25 mouse cellular contexts compared by ENCODE assay signal in genomic region chr7:141928642-141929041, GRCm38 (mm10). TPM values are rescaled to one million over a fixed set of nuclear protein-coding genes. Genes with fewer than 3 reads are reported as not detected.
DNase-seq lines count a peak whose midpoint lies in the region; ATAC-seq and TF ChIP-seq lines count a peak whose summit lies in the region.
"Had no signal": no experiment of that assay in that cellular context is flagged by ENCODE, and none has a peak within 500 bp of the region (broad histone marks: within the 10 kb centered on the region; RNA-seq: fewer than 3 reads in every experiment).

No protein-coding gene starts in this region.

- H3K9me3 ChIP-seq in stomach, postnatal 0 days (ENCODE audit: control insufficient read depth, low read length) = no peaks in the 10 kb centered on the region
- H3K9me3 ChIP-seq: G1E; midbrain, embryonic 13.5 days; stomach, embryonic 15.5 days had no signal

- 65% methylated on average over 10 of the region's 10 CpGs for WGBS in stomach, postnatal 0 days

- no peak overlapping the region for H3K9ac ChIP-seq in stomach, postnatal 0 days (ENCODE audit: low read length)
- H3K9ac ChIP-seq: midbrain, embryonic 13.5 days; stomach, embryonic 15.5 days had no signal

- peak; percentile 95 for ATAC-seq in frontal cortex, adult (ENCODE audit: low TSS enrichment)
- no peak for ATAC-seq in stomach, postnatal 0 days (ENCODE audit: low FRiP score, low TSS enrichment)
- ATAC-seq: activated CD4-positive, CD25-positive, alpha-beta regulatory T cell, adult 4 months; forebrain, embryonic 16.5 days; hindbrain, embryonic 16.5 days; intestine, postnatal 0 days; lung, postnatal 0 days; midbrain, embryonic 13.5 days had no signal

- H3K4me2 ChIP-seq in stomach, postnatal 0 days (replicated peaks; ENCODE audit: low read depth) = no peak overlapping the region
- H3K4me2 ChIP-seq: midbrain, embryonic 13.5 days; stomach, embryonic 15.5 days had no signal

- H3K4me1 ChIP-seq in stomach, postnatal 0 days (replicated peaks; ENCODE audit: control insufficient read depth, insufficient read depth) = no peaks in the 10 kb centered on the region
- H3K4me1 ChIP-seq: midbrain, embryonic 13.5 days; stomach, embryonic 15.5 days had no signal

- no peaks in the 10 kb centered on the region for H3K36me3 ChIP-seq in stomach, postnatal 0 days (ENCODE audit: control insufficient read depth, insufficient read depth, low read length)
- H3K36me3 ChIP-seq: G1E; midbrain, embryonic 13.5 days; stomach, embryonic 15.5 days had no signal

- TF ChIP-seq EP300 in stomach, postnatal 0 days (optimal IDR thresholded peaks at IDR 0.05) = no peak

- H3K27ac ChIP-seq in layer of hippocampus, adult 2 months = no peak overlapping the region
- H3K27ac ChIP-seq in stomach, postnatal 0 days (replicated peaks) = no peak overlapping the region
- H3K27ac ChIP-seq: heart, adult 2 months; kidney, postnatal 0 days; midbrain, embryonic 13.5 days; stomach, embryonic 15.5 days had no signal

- intact Hi-C loops in left cerebral cortex, postnatal 14 days (cut with DNase I) = no loop called here

- no peak overlapping the region for H3K4me3 ChIP-seq in layer of hippocampus, adult 2 months
- no peak overlapping the region for H3K4me3 ChIP-seq in stomach, postnatal 0 days (ENCODE audit: low read depth, low read length)
- H3K4me3 ChIP-seq: heart, adult 2 months; midbrain, embryonic 13.5 days; myocyte; stomach, embryonic 15.5 days had no signal

- TF ChIP-seq CTCF in layer of hippocampus, adult 2 months (conservative IDR thresholded peaks at IDR 0.05) = no peak
- TF ChIP-seq CTCF in stomach, postnatal 0 days (IDR thresholded peaks at IDR 0.05; ENCODE audit: low read depth) = no peak

- DNase-seq in layer of hippocampus, adult 9-11 months = peak; percentile 39
- DNase-seq in layer of hippocampus, adult 2 months (ENCODE audit: low spot score in 2 of 2) = no peak
- peak; percentile 76 to 84 for DNase-seq in left cerebral cortex, postnatal 14 days (ENCODE audit: low spot score in 2 of 2)
- peak; percentile 73 to 89 for DNase-seq in right cerebral cortex, postnatal 36 days (ENCODE audit: low spot score in 2 of 2)
- DNase-seq in stomach, postnatal 0 days (ENCODE audit: low spot score) = no peak
- no peak for DNase-seq in spleen, postnatal 14 days (ENCODE audit: low spot score in 2 of 2)
- DNase-seq: adrenal gland, postnatal 10 days; cerebellum, adult 11-12 months; cerebellum, postnatal 14 days; embryo, embryonic 11 days; gastrocnemius, postnatal 14 days; heart, adult 2 months; heart, postnatal 4 days; liver had no signal

- no peaks in the 10 kb centered on the region for H3K27me3 ChIP-seq in stomach, postnatal 0 days (ENCODE audit: control insufficient read depth, insufficient read depth, low read length)
- H3K27me3 ChIP-seq: midbrain, embryonic 13.5 days; stomach, embryonic 15.5 days had no signal

RNA-seq across cellular contexts. Expression of gene Tollip, which starts 10.3 kb away (rescaled TPM):
- total RNA-seq in layer of hippocampus, adult 2 months (2021) = 100 to 1,000 TPM; 112 to 123 TPM
- 100 to 1,000 TPM; 142 to 160 TPM for total RNA-seq in left cerebral cortex, postnatal 14 days (2021)
- 33.2 and 33.4 TPM in 2 replicates for polyA plus RNA-seq in stomach, postnatal 0 days (2015; fragmentation: Nextera tagmentation; extraction: Ambion mirVana)

RNA-seq across cellular contexts. Expression of gene Brsk2, which starts 20.9 kb away (rescaled TPM):
- 100 to 1,000 TPM; 175 to 181 TPM for total RNA-seq in layer of hippocampus, adult 2 months (2021)
- total RNA-seq in left cerebral cortex, postnatal 14 days (2021) = 100 to 1,000 TPM; 200 to 202 TPM
- polyA plus RNA-seq in stomach, postnatal 0 days (2015; fragmentation: Nextera tagmentation; extraction: Ambion mirVana) = 0.62 and 0.75 TPM in 2 replicates
- polyA plus RNA-seq: G1E had no signal

Comparison
In these comparisons a context has a peak if more than half of its experiments do, and no peak if none do; other contexts are left out.
1. DNase-seq: peak in layer of hippocampus, adult 9-11 months (single experiment), left cerebral cortex, postnatal 14 days (2 of 2) and right cerebral cortex, postnatal 36 days (2 of 2); none in layer of hippocampus, adult 2 months (0 of 2), stomach, postnatal 0 days (single experiment) and spleen, postnatal 14 days (0 of 2).